Mouse (Mus musculus): Measurements from ENCODE around the gene Carhsp1. TPM values are rescaled to one million over a fixed set of nuclear protein-coding genes. Genes with fewer than 3 reads are reported as not detected.

Carhsp1 gene
- polyA plus RNA-seq, 1 experiment from 2014 or later: 58.8 TPM

GRCm38 (mm10) chr16:8678035-8678434 is 6.1 kb upstream of the Carhsp1 start:
- 46% methylated on average over 5 of the region's 5 CpGs for WGBS
- no peak overlapping the region for H3K4me3 ChIP-seq (replicated peaks; ENCODE audit: low read length)
- DNase-seq (ENCODE audit: low spot score) (no peak), ATAC-seq (ENCODE audit: low FRiP score) (no peak)
- H3K9ac ChIP-seq: no peak overlapping the region
- no peaks in the 10 kb centered on the region for H3K9me3 ChIP-seq (ENCODE audit: control insufficient read depth, low read length)
- 0 out of 2 replicates have a peak, but pooled peaks cover 4% of the 10 kb centered on the region for H3K36me3 ChIP-seq (replicated peaks; ENCODE audit: control insufficient read depth, insufficient read depth)
- no peaks in the 10 kb centered on the region for H3K27me3 ChIP-seq (ENCODE audit: control insufficient read depth, insufficient read depth, low read length)
- no peak overlapping the region for H3K4me2 ChIP-seq (replicated peaks)
- no peak overlapping the region for H3K27ac ChIP-seq
- H3K4me1 ChIP-seq (replicated peaks; ENCODE audit: control insufficient read depth, insufficient read depth, low read length): no peaks in the 10 kb centered on the region

- ATAC-seq (ENCODE audit: low FRiP score) (no peak), DNase-seq (ENCODE audit: low spot score) (peak; percentile 76)
- WGBS: 57% methylated on average over 4 of the region's 4 CpGs
- Histone ChIP-seq H3K36me3 (replicated peaks; ENCODE audit: control insufficient read depth, insufficient read depth) (no peaks in the 10 kb centered on the region), H3K9me3 (ENCODE audit: control insufficient read depth, low read length) (no peaks in the 10 kb centered on the region), H3K4me3 (replicated peaks; ENCODE audit: low read length) (no peak overlapping the region), H3K4me1 (replicated peaks; ENCODE audit: control insufficient read depth, insufficient read depth, low read length) (no peaks in the 10 kb centered on the region), H3K4me2 (replicated peaks) (no peak overlapping the region), H3K27me3 (ENCODE audit: control insufficient read depth, insufficient read depth, low read length) (no peaks in the 10 kb centered on the region), H3K9ac (no peak overlapping the region), H3K27ac (no peak overlapping the region)
Observed at GRCm38 (mm10) chr16:8676800-8677199, 4.8 kb upstream of the Carhsp1 start.

GRCm38 (mm10) chr16:8676228-8676627 is 4.3 kb upstream of the Carhsp1 start:
- no peak for DNase-seq (ENCODE audit: low spot score)
- Histone ChIP-seq H3K27ac (no peak overlapping the region), H3K9ac (no peak overlapping the region), H3K4me3 (replicated peaks; ENCODE audit: low read length) (no peak overlapping the region), H3K4me2 (replicated peaks) (no peak overlapping the region), H3K9me3 (ENCODE audit: control insufficient read depth, low read length) (no peaks in the 10 kb centered on the region), H3K27me3 (ENCODE audit: control insufficient read depth, insufficient read depth, low read length) (no peaks in the 10 kb centered on the region), H3K4me1 (replicated peaks; ENCODE audit: control insufficient read depth, insufficient read depth, low read length) (no peaks in the 10 kb centered on the region), H3K36me3 (replicated peaks; ENCODE audit: control insufficient read depth, insufficient read depth) (no peaks in the 10 kb centered on the region)
- WGBS: 84% methylated on average over 2 of the region's 2 CpGs
- ATAC-seq (ENCODE audit: low FRiP score): no peak

- peaks cover 6% of the 10 kb centered on the region; the same call in 1 of the 2 replicates for H3K4me1 ChIP-seq (replicated peaks; ENCODE audit: control insufficient read depth, insufficient read depth, low read length)
- H3K4me2 ChIP-seq (replicated peaks): no peak overlapping the region
- DNase-seq (ENCODE audit: low spot score) (no peak), ATAC-seq (ENCODE audit: low FRiP score) (no peak)
- H3K36me3 ChIP-seq (replicated peaks; ENCODE audit: control insufficient read depth, insufficient read depth): no peaks in the 10 kb centered on the region
- no peaks in the 10 kb centered on the region for H3K9me3 ChIP-seq (ENCODE audit: control insufficient read depth, low read length)
- WGBS: 87% methylated on average over 8 of the region's 8 CpGs
- H3K4me3 ChIP-seq (replicated peaks; ENCODE audit: low read length): no peak overlapping the region
- H3K27me3 ChIP-seq (ENCODE audit: control insufficient read depth, insufficient read depth, low read length): no peaks in the 10 kb centered on the region
- H3K9ac ChIP-seq: no peak overlapping the region
- no peak overlapping the region for H3K27ac ChIP-seq
Observed at GRCm38 (mm10) chr16:8675559-8675958, 3.6 kb upstream of the Carhsp1 start.

- Histone ChIP-seq H3K4me3 (replicated peaks; ENCODE audit: low read length) (no peak overlapping the region), H3K27ac (no peak overlapping the region), H3K9ac (no peak overlapping the region), H3K9me3 (ENCODE audit: control insufficient read depth, low read length) (no peaks in the 10 kb centered on the region), H3K36me3 (replicated peaks; ENCODE audit: control insufficient read depth, insufficient read depth) (no peaks in the 10 kb centered on the region), H3K4me1 (replicated peaks; ENCODE audit: control insufficient read depth, insufficient read depth, low read length) (peaks cover 16% of the 10 kb centered on the region), H3K4me2 (replicated peaks) (no peak overlapping the region), H3K27me3 (ENCODE audit: control insufficient read depth, insufficient read depth, low read length) (no peaks in the 10 kb centered on the region)
- no peak for ATAC-seq (ENCODE audit: low FRiP score)
- WGBS: 5% methylated on average over 8 of the region's 8 CpGs
- DNase-seq (ENCODE audit: low spot score): peak; percentile 75
Observed at GRCm38 (mm10) chr16:8674165-8674564, 2.2 kb upstream of the Carhsp1 start.

- no peak overlapping the region for H3K4me2 ChIP-seq (replicated peaks)
- H3K4me3 ChIP-seq (replicated peaks; ENCODE audit: low read length): no peak overlapping the region
- H3K9me3 ChIP-seq (ENCODE audit: control insufficient read depth, low read length): no peaks in the 10 kb centered on the region
- H3K36me3 ChIP-seq (replicated peaks; ENCODE audit: control insufficient read depth, insufficient read depth): no peaks in the 10 kb centered on the region
- H3K27ac ChIP-seq: no peak overlapping the region
- ATAC-seq (ENCODE audit: low FRiP score) (no peak), DNase-seq (ENCODE audit: low spot score) (no peak)
- H3K9ac ChIP-seq: no peak overlapping the region
- no peaks in the 10 kb centered on the region for H3K27me3 ChIP-seq (ENCODE audit: control insufficient read depth, insufficient read depth, low read length)
- WGBS: 70% methylated on average over 6 of the region's 6 CpGs
- peaks cover 24% of the 10 kb centered on the region for H3K4me1 ChIP-seq (replicated peaks; ENCODE audit: control insufficient read depth, insufficient read depth, low read length)
Observed at GRCm38 (mm10) chr16:8673343-8673742, 1.4 kb upstream of the Carhsp1 start.

- H3K4me3 ChIP-seq (replicated peaks; ENCODE audit: low read length): peak overlapping the region; percentile 69
- ATAC-seq (ENCODE audit: low FRiP score): no peak
Observed at GRCm38 (mm10) chr16:8672811-8673210, 856 bp upstream of the Carhsp1 start.

GRCm38 (mm10) chr16:8672350-8672687 is 364 bp upstream of the Carhsp1 start:
- Histone ChIP-seq H3K4me3 (replicated peaks; ENCODE audit: low read length) (peak overlapping the region; percentile 69), H3K9me3 (ENCODE audit: control insufficient read depth, low read length) (no peaks in the 10 kb centered on the region), H3K4me1 (replicated peaks; ENCODE audit: control insufficient read depth, insufficient read depth, low read length) (peaks cover 35% of the 10 kb centered on the region), H3K27me3 (ENCODE audit: control insufficient read depth, insufficient read depth, low read length) (no peaks in the 10 kb centered on the region), H3K4me2 (replicated peaks) (peak overlapping the region; percentile 90), H3K9ac (peak overlapping the region; percentile 70), H3K36me3 (replicated peaks; ENCODE audit: control insufficient read depth, insufficient read depth) (no peaks in the 10 kb centered on the region), H3K27ac (peak overlapping the region; percentile 73)
- ATAC-seq (ENCODE audit: low FRiP score): no peak
- no peak for DNase-seq (ENCODE audit: low spot score)
- WGBS: under 1% methylated on average over 18 of the region's 18 CpGs

More at GRCm38 (mm10) chr16:8672811-8673210, 856 bp upstream of the Carhsp1 start:
- peaks cover 30% of the 10 kb centered on the region for H3K4me1 ChIP-seq (replicated peaks; ENCODE audit: control insufficient read depth, insufficient read depth, low read length)
- DNase-seq (ENCODE audit: low spot score): no peak
- H3K36me3 ChIP-seq (replicated peaks; ENCODE audit: control insufficient read depth, insufficient read depth): no peaks in the 10 kb centered on the region
- peak overlapping the region; percentile 70; the same call in 1 of the 2 replicates for H3K9ac ChIP-seq
- H3K9me3 ChIP-seq (ENCODE audit: control insufficient read depth, low read length): no peaks in the 10 kb centered on the region
- H3K4me2 ChIP-seq (replicated peaks): peak overlapping the region; percentile 90
- H3K27me3 ChIP-seq (ENCODE audit: control insufficient read depth, insufficient read depth, low read length): no peaks in the 10 kb centered on the region
- H3K27ac ChIP-seq: no peak overlapping the region

GRCm38 (mm10) chr16:8670041-8671035 is 1.6 kb downstream of the Carhsp1 start:
- 1% methylated on average over 15 of the region's 15 CpGs for WGBS
- Histone ChIP-seq H3K9ac (peak overlapping the region; percentile 70), H3K4me3 (replicated peaks; ENCODE audit: low read length) (peak overlapping the region; percentile 69), H3K27ac (peak overlapping the region; percentile 73), H3K27me3 (ENCODE audit: control insufficient read depth, insufficient read depth, low read length) (no peaks in the 10 kb centered on the region), H3K4me2 (replicated peaks) (peak overlapping the region; percentile 90), H3K9me3 (ENCODE audit: control insufficient read depth, low read length) (no peaks in the 10 kb centered on the region), H3K4me1 (replicated peaks; ENCODE audit: control insufficient read depth, insufficient read depth, low read length) (peaks cover 46% of the 10 kb centered on the region), H3K36me3 (replicated peaks; ENCODE audit: control insufficient read depth, insufficient read depth) (no peaks in the 10 kb centered on the region)
- DNase-seq (ENCODE audit: low spot score) (peak; percentile 49), ATAC-seq (ENCODE audit: low FRiP score) (peak; percentile 49)
